Mouse (Mus musculus) midbrain, embryonic 12.5 days (tissue): ENCODE measurements around the gene Rcvrn. TPM values are rescaled to one million over a fixed set of nuclear protein-coding genes. Genes with fewer than 3 reads are reported as not detected.

Source experiments
- ATAC-seq: fragments of 200-750 bp; cut with Nextera tagmentation; 2 replicates; pipeline ENCODE4 v1.8.0; 2017; ENCODE audit warnings: low read depth, moderate TSS enrichment, moderate library complexity; ENCODE audit not compliant: low FRiP score
- H3K27ac ChIP-seq: fragments of 300-500 bp; sonication (generic); replicated peaks from 2 replicates; pipeline ENCODE4 v1.5.1; 2016; ENCODE audit warnings: mild to moderate bottlenecking
- H3K27me3 ChIP-seq: fragments of 300-500 bp; sonication (generic); 2 replicates; pipeline ENCODE4 v1.6.1; 2016; ENCODE audit warnings: mild to moderate bottlenecking
- H3K36me3 ChIP-seq: fragments of 300-500 bp; sonication (generic); 2 replicates; pipeline ENCODE4 v1.6.1; 2016
- H3K4me1 ChIP-seq: fragments of 300-500 bp; sonication (generic); 2 replicates; pipeline ENCODE4 v1.6.1; 2016
- H3K4me2 ChIP-seq: fragments of 300-500 bp; sonication (generic); replicated peaks from 2 replicates; pipeline ENCODE4 v1.6.1; 2016; ENCODE audit warnings: mild to moderate bottlenecking, moderate library complexity
- H3K4me3 ChIP-seq: fragments of 300-500 bp; sonication (generic); 2 replicates; pipeline ENCODE4 v1.5.1; 2016; ENCODE audit warnings: mild to moderate bottlenecking
- H3K9ac ChIP-seq: fragments of 300-500 bp; sonication (generic); replicated peaks from 2 replicates; pipeline ENCODE4 v1.6.1; 2016; ENCODE audit warnings: mild to moderate bottlenecking, moderate library complexity
- H3K9me3 ChIP-seq: fragments of 300-500 bp; sonication (generic); 2 replicates; pipeline ENCODE4 v1.6.1; 2016; ENCODE audit warnings: mild to moderate bottlenecking
- WGBS: fragments of 180-500 bp; shearing (Covaris S2); methylation state at CpG from one replicate; pipeline ENCODE4 v1.1.7; 2016; 5-methylcytosine and 5-hydroxymethylcytosine counted together
- polyA plus RNA-seq: library from polyadenylated mRNA; unstranded; fragments of >200 nt; fragmentation: Nextera tagmentation; extraction: Ambion mirVana; gene quantifications from 2 replicates; pipeline ENCODE4 v1.2.1, GENCODE M21; 2016

Gene Rcvrn
- polyA plus RNA-seq, 1 experiment from 2014 or later: not detected

DNA sequence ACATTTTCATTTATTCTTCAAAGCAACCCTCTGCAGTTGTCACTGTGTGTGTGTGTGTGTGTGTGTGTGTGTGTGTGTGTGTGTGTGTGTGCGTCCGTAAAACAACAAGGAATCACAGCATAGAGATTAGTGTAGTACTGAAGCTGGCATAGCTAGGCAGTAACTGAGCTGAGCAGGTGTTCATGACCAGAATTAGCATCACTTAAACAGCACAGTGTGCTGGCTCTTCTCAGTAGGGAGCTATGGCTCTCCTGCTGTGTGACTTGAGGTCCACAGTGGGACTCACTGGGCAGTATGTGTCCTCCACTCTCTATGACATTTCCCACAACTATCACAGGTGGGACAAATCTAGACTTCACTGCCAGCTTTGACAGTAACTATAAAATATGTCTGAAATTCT lies 35.9 kb downstream of the Rcvrn start:
- WGBS: 88% methylated on average over 2 of the region's 2 CpGs
- no peaks in the 10 kb centered on the region for H3K9me3 ChIP-seq

DNA sequence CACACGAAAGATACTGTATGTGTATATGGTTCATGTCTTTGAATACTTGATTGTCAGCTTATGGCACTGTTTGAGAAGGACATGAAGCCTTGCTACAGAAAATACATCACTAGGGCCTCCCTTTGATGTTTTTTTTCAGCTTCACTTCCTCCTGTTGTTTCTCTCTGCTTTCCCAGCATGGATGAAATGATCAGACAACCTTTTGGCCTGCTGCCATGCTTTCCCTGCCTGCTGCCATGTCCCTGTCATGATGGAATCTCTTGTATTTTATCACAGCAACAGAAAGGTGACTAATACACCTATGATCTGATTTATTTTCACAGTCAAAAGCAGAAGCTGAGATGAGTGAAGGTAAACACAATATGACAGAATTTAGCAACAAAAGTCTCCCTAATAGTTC lies 38.6 kb downstream of the Rcvrn start:
- Histone ChIP-seq H3K36me3 (no peaks in the 10 kb centered on the region), H3K4me2 (no peak overlapping the region), H3K9ac (no peak overlapping the region), H3K27ac (no peak overlapping the region), H3K27me3 (no peaks in the 10 kb centered on the region), H3K4me1 (no peaks in the 10 kb centered on the region), H3K4me3 (no peak overlapping the region), H3K9me3 (no peaks in the 10 kb centered on the region)
- WGBS: 67% methylated on average over 1 of the region's 1 CpGs
- ATAC-seq: no peak

More for the DNA sequence above, 35.9 kb downstream of the Rcvrn start:
- H3K36me3 ChIP-seq: no peaks in the 10 kb centered on the region
- no peak for ATAC-seq
- H3K27me3 ChIP-seq: no peaks in the 10 kb centered on the region
- H3K27ac ChIP-seq: no peak overlapping the region
- H3K4me1 ChIP-seq: no peaks in the 10 kb centered on the region
- H3K9ac ChIP-seq: no peak overlapping the region
- no peak overlapping the region for H3K4me2 ChIP-seq
- H3K4me3 ChIP-seq: no peak overlapping the region

- Histone ChIP-seq H3K4me3 (no peak overlapping the region), H3K9me3 (no peaks in the 10 kb centered on the region), H3K9ac (no peak overlapping the region), H3K27me3 (no peaks in the 10 kb centered on the region), H3K4me1 (no peaks in the 10 kb centered on the region), H3K36me3 (no peaks in the 10 kb centered on the region), H3K4me2 (no peak overlapping the region), H3K27ac (no peak overlapping the region)
- ATAC-seq: no peak
- 75% methylated on average over 3 of the region's 3 CpGs for WGBS
Observed at GRCm38 (mm10) chr11:67734597-67734996, 39.5 kb downstream of the Rcvrn start.

DNA sequence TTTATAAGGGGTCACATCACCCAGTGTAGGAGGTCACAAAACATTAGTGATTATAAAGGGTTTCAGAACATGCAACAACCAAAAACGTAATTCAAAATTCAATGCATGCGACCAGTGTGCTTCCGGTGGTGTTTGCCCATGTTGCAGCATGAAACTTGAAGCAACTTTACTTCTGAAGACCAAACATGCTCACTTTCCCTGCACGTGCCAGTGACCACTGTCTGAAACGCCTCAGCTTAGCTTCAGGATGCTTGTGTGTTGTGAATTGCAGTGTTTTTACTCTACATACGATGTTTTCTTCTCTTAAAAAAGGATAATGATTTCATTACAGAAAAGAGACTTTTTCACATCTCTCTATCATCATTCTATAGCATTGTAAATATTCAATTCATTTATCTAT lies 43.2 kb downstream of the Rcvrn start:
- Histone ChIP-seq H3K4me3 (no peak overlapping the region), H3K27me3 (no peaks in the 10 kb centered on the region), H3K9me3 (no peaks in the 10 kb centered on the region), H3K4me1 (no peaks in the 10 kb centered on the region), H3K4me2 (no peak overlapping the region), H3K9ac (no peak overlapping the region), H3K27ac (no peak overlapping the region), H3K36me3 (no peaks in the 10 kb centered on the region)
- no peak for ATAC-seq
- WGBS: 80% methylated on average over 6 of the region's 6 CpGs

GRCm38 (mm10) chr11:67738846-67739490 lies 43.8 kb downstream of the Rcvrn start:
- Histone ChIP-seq H3K9me3 (no peaks in the 10 kb centered on the region), H3K4me1 (no peaks in the 10 kb centered on the region), H3K9ac (no peak overlapping the region), H3K27ac (no peak overlapping the region), H3K36me3 (no peaks in the 10 kb centered on the region), H3K4me3 (no peak overlapping the region), H3K27me3 (no peaks in the 10 kb centered on the region), H3K4me2 (no peak overlapping the region)
- 94% methylated on average over 5 of the region's 5 CpGs for WGBS
- no peak for ATAC-seq

DNA sequence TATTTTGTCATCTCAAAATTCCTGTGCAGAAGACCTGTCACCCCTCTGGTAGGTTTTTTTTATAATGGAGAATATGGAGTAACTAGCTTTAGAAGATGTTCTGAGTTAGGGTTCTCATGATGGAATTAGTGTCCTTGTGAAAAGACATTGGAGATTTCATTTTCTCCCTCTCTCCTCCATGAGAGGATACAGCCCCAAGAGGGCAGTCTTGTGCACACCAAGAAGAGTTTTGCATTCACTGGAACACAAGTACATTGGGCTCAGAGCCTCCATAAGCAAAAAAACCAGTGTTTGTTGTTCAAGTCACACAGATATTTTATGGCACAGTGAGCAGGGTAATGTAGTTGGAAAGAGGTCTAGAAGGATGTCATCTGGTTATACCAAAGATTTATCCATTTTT lies 46.4 kb downstream of the Rcvrn start:
- Histone ChIP-seq H3K27me3 (no peaks in the 10 kb centered on the region), H3K4me1 (no peaks in the 10 kb centered on the region), H3K4me2 (no peak overlapping the region), H3K27ac (no peak overlapping the region), H3K9me3 (no peaks in the 10 kb centered on the region), H3K36me3 (no peaks in the 10 kb centered on the region), H3K9ac (no peak overlapping the region), H3K4me3 (no peak overlapping the region)
- no peak for ATAC-seq

Other genes with a start within 250 kb of the Rcvrn start
- gene Gas7, start 239.9 kb upstream of the Rcvrn start, polyA plus RNA-seq: 3.3 and 3.5 TPM in 2 replicates
- gene Glp2r, start 75.8 kb downstream of the Rcvrn start, polyA plus RNA-seq: not detected in 2 replicates
- gene Gsg1l2, start 79.3 kb downstream of the Rcvrn start, polyA plus RNA-seq: not detected in 2 replicates
- gene Dhrs7c, start 102.9 kb downstream of the Rcvrn start, polyA plus RNA-seq: not detected in 2 replicates
- 0.63 and 0.71 TPM in 2 replicates for gene Usp43, start 226.8 kb downstream of the Rcvrn start, polyA plus RNA-seq